Mouse (Mus musculus) E14TG2a.4 (cell line): ENCODE measurements at regions not wholly inside any gene's neighbourhood (a gene's known extent, or its start where the extent isn't known, plus 50 kb on each side); places are given as distances from the start of the nearest gene placed in this dataset.

Experiments used
- CTCF ChIP-seq: conservative IDR thresholded peaks from 2 replicates; pipeline ENCODE4 v1.5.1; 2014; ENCODE audit warnings: low read length
- NANOG ChIP-seq: IDR thresholded peaks from 2 replicates; pipeline ENCODE4 v1.6.1; 2014; ENCODE audit warnings: borderline replicate concordance, low read length, mixed read lengths

- TF ChIP-seq NANOG (no peak), CTCF (no peak)
Observed at GRCm38 (mm10) chr2:48624461-48624860, 189.4 kb upstream of the Acvr2a start.
